Mouse (Mus musculus) frontal cortex, adult 2 months (tissue): ENCODE measurements at regions not wholly inside any gene's neighbourhood (a gene's known extent, or its start where the extent isn't known, plus 50 kb on each side); places are given as distances from the start of the nearest gene placed in this dataset.

Experiments used
- DNase-seq, 2 experiments: peaks; one replicate each; pipeline ENCODE4 v3.0.0; 2022; ENCODE audit warnings: low spot score in 1 of 2; ENCODE audit errors: extremely low spot score in 1 of 2

DNA sequence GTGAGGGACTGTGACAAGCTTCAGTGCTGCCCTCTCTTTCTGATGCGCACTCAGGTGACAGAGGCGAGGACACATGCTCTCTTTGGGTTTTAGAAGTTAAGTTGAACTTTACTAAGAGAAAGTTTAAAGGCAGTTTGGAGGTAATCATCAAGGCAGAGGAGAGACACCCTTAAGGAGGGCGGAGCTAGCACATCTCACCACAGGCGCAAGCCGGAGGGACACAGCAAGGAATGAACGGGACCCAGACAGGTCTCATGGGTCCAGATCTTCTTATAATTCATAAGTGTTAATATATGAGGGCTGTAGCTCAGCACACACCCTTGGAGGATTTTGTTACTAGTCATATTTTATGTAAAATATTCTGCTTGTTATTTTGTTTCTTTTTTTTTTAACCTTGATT lies 518.8 kb upstream of the Adgrl2 start:
- DNase-seq, result no peak

DNA sequence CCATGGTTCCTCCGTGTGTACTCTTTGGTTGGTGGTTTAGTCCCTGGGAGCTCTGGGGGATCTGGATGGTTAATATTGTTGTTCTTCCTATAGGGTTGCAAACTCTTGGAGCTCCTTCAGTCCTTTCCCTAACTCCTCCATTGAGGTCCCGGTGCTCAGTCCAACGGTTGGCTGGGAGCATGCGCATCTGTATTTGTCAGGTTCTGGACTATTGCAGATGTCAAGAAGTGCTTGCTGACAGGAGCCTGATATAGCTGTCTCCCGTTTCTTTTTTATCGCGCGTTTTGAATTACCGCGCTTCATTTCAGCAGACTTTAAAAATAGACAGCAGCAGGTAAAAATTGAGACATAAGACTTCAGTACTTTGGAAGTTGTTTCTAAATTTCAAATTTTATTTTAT lies 518.3 kb upstream of the Adgrl2 start:
- no peak for DNase-seq

DNA sequence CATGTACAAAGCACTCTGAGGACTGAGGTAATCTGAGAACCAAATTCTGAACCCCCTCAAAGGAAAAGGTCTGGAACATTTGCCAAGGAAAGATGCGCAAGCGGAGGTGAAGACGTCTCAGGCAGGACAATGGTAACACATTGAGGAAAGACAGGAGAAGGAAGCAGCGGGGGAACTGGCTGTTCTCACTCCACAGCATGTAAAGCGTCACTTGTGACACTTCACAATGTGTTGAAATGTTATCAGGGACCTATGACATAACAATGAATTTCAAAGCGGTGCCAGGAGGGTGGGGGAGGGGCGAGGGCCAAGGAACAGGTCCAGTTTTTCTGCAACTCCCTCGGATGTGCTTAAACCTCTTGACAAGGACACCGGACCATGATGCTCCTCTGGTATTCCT lies 515.3 kb upstream of the Adgrl2 start:
- no peak for DNase-seq

DNA sequence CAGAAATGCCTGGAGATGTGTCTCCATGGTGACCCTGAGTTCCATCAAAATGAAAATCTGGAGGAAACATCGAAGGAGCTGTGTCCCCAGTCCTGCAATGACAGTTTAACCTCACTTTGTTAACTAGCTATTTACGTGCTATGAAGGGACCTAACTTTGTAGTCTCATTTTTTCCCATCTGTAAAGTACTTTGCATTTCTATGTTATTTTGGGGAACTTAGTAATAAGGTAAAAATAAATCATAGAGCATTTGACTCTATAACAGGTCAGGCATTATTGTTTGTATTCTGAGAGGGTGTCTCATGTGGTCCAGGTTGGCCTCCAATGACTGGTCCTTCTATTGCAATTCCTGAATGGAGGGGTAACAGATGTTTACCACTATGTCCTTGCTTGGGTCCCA lies 513.6 kb upstream of the Adgrl2 start:
- no peak for DNase-seq

DNA sequence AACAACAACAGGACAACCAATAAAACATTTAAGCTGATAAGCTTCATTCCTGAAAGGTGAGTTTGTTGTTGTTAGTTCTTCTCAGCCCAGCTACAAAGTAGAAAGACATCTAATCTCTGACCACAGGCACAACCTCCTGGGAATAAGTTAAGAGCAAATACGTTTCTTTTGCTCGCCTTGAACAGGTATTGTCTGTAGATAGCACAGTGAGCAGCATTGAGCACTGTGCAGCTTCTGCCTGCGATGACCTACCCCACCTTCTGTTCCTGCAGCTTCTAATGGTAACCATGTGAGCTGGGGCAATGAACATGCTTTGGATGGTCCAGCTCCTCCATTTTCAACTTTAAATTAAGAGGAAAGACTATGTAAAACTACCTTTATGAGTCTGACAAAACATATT lies 509.8 kb upstream of the Adgrl2 start:
- DNase-seq, result no peak

DNA sequence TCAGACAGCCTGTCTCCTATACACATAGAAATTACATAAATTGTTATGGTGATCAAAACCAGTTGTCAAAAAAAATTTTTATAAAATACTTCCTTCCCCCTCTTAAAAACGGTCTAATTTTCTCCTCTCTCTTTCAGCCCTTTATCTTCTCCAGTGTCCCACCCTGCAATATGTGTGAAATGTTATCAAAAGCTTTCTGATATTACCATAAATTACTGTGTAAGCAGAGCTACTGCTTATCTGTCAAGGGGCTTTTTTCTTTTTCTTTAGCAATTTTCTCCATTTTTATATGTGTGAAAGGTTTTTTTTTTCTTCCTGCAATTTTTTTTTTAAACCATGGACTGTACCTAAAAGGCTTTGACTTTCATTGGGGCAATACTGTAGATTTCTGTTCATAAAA lies 508.4 kb upstream of the Adgrl2 start:
- DNase-seq, result no peak

DNA sequence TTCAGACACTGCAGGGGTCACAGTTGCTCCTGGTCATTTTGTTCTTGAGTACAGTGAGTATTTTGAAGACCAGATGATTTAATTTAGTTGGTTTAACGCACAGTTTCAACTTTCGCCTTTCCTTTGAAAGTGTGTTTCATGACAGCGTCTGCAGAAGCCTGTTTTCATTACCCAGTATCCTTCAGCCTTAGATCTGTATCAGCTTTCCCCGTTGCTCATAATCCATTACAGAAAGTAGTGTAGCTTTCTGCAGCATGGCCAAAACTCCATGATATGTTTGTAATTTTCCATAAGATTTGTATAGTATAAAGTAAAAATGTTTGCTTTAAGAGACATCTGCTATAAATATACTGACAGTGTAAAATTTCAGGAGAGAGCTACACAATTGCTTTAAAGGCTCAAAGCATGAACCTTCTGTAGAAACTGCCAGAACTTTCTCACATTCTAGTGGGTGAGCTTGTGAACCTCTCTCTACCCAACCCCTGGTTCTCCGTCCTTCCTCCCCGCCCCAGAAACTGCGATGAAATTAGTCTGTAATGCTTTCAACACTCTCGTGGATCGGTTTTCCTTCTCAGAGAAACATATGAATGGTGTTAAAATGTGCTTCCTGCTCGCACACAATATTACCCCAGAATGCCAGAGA lies 506.6 kb upstream of the Adgrl2 start:
- DNase-seq, result no peak

DNA sequence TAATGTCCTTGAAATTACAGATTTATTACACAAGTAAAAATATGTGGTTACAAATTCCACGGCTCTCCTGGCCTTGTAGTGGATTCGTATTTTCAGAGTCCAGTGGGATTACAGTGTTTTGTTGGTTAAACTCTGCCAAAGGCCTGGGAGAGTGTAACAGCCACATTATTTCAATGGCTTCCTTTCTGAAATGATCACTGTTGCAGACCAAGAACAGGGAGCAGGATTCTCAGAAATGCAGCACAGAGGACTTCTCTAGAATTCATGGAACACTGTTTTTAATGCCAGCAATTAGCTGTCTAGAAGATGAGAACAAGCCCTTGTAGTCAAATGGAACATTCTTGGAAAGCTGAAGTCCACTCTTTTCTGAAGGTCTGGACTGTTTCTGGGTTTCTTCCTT lies 505.8 kb upstream of the Adgrl2 start:
- DNase-seq, result no peak

DNA sequence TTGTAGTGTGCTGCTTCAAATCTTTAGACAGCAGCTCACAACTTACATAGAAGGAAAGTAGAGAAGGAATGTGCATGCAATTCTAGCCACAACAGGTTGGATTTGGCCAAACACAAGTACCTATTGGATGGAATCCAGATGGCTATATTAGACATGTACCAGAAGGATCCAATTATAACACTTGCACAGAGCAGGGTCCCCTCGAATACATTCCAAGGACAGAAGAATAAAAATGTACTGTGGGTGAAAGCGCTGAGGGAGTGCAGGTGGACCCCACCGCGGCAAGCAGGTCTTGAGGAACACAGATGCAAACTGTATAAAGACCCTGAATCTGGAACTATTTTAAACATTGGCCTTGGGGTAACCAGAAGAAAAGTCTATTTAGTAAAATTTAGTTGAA lies 497.8 kb upstream of the Adgrl2 start:
- DNase-seq, result no peak

DNA sequence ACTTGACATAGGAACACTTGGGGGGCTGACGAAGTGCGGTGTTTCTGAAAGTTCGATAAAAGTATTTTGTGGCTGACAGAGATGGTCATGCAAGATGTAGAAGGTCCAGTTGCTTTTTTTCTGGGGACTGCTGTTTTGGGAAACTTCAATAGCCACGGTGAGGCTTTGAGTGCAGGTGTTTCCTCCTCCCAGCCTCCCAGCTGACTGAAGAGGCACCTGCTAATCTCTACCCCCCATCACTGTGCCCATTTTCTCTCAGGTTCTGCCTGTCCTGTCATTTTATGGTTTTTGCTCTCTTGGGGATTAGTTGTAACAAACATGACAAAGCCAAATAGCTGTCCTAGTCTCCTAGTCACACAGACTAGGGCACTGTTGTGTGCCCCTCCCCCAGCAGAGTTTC lies 495.1 kb upstream of the Adgrl2 start:
- DNase-seq, result no peak

DNA sequence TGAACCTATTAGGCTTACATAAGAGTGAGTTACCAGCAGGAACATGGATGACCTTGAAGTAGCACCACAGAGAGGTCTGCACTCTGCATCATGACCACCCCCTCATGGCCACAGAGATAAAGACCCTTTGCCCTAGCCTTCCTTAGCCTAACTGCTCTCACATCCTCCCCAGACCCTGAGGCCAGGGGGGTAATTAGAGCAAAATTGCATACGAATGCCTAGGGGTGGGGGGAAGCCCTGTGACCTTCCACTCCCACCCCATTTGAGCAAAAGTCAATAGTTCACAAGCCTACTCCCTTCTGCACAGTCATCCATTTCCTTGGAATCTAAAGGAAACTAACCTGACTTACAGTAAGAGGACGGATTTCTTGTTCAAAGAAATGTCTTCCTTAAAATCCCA lies 494.0 kb upstream of the Adgrl2 start:
- no peak for DNase-seq

DNA sequence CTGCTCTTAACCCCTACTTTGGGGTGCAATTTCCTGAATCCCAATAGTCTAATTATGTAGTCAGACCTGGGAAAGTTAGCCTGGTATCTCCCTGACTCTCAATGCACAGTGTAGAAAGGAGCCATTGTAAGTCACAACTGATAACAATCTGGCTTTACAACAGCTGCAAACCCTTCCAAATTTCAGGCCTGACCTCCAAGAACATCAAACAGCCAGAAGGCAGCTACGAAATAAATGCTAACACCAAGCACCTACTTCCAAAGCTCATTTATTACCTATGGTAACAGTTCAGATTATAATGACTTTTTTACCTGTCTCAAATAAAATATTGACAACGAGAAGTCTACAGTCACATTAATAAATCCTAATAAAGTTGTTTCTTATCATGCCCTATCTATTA lies 485.8 kb upstream of the Adgrl2 start:
- DNase-seq, result no peak

DNA sequence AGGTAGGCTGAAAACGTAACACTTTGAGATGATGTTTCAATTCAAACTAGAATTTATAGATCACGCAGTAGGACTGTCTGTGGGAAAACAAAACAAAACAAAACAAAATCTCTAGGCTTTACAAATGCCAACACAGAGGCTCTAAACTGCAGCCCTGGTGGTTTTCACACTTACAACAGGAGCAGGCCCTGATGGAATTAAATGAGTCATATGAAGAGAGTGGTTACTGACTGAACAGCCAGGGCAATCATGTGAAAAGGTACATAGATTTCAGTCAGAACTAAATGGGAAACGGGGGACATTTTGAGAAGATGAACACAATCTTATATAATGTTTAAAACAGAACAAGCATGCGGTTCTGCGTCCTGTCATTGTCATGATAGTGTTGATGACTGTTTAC lies 476.6 kb upstream of the Adgrl2 start:
- no peak for DNase-seq

DNA sequence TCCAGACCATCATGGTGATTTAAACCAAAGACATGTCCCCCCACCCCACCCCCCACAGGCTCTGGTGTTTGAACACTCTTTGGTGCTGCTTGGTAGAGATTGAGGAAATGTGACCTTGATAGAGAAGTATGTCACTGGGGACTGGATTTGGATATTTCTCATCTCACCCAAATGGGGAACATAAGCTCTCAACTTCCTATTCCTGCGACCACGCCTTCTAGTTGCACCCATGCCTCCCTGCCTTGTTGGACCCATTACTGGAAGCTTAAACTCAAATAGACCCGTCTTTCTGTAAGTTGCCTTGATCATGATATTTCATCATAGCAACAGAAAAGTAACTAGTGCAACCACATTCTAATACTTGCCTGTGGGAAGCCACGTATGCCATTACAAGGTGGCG lies 474.2 kb upstream of the Adgrl2 start:
- no peak for DNase-seq

DNA sequence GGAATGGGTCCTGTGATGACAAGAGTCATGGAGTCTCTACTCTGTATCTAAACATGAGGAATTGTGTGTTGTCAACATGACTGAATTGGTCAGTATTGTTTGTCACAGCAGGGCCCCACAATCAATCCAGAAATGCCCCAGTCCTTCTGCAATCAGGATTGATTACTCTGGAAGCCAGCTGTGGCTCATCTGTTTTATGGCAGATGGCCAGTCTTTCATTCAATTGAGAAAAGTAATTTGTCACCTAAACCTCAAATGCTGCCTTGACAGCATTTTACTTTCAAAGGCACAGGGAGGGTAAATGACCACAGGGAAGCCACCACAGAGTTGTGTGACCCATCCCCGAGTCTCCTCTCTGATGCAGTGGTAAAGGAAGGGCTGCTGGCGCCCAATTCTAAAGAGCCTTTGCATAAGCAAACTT lies 471.8 kb upstream of the Adgrl2 start:
- no peak for DNase-seq

DNA sequence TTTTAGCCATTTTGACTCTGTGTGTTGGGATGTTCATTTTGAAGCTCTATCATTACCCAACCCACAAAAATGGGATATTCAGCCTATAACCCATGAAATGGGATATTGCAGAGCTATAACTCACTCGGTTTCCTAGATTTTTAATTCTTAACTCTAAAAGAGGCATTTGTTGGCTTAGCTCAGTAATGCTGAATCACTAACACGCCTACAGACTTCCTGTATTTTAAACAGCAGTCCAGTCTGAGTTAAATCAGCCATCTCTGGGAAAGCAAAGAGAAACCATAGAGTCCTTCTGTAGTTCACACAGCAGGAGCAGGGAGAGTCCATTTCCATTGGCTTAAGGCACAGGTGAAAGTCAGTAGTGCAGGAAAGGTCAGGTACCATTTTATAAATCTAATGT lies 471.3 kb upstream of the Adgrl2 start:
- peak in 1 of 2 experiments; percentile 53 for DNase-seq

DNA sequence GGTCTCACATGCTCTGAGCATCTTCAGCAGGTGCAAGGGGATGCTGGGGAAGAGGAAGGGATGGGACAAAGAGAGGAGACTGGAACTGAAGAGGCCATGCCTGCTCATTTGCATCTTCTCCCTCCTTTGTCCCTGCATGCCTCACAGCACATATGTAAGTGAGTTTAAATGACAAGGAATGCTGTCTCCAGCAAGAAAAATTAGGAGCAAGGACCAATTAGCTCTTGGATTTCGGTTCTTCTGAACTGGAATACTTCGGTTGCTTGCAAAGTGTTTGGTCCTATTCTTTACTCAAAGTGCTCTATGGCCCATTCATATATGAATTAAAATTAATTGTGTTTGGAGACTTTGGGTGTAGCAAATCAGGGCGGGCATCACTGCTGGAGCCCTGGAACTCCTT lies 459.0 kb upstream of the Adgrl2 start:
- DNase-seq, result no peak

DNA sequence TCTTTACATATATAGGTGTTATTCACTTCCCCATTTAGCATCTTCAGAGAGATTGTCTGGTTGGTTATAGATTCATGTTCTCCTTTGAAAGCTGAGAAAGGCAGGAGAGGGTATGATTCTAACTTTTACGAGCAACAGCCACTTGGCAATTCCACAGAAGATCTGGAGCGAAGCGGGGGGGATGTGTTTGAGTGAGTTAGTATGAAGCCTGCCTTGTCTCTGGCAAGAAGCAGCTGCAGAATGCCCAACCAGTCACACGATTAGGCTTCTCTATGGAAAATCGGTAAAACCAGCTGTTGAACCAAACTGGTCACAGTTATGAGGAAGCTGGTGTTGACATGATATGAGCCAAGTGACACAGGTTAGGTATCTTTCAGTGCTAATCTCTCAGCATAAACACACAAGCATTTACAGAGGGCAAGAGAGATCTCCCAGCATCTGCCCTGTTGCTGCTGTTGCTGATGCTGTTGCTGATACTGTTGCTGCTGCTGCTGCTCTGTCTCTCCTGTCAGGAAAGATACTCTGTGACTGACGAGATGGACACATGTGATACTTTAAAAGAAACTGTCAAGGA lies 455.7 kb upstream of the Adgrl2 start:
- no peak for DNase-seq

DNA sequence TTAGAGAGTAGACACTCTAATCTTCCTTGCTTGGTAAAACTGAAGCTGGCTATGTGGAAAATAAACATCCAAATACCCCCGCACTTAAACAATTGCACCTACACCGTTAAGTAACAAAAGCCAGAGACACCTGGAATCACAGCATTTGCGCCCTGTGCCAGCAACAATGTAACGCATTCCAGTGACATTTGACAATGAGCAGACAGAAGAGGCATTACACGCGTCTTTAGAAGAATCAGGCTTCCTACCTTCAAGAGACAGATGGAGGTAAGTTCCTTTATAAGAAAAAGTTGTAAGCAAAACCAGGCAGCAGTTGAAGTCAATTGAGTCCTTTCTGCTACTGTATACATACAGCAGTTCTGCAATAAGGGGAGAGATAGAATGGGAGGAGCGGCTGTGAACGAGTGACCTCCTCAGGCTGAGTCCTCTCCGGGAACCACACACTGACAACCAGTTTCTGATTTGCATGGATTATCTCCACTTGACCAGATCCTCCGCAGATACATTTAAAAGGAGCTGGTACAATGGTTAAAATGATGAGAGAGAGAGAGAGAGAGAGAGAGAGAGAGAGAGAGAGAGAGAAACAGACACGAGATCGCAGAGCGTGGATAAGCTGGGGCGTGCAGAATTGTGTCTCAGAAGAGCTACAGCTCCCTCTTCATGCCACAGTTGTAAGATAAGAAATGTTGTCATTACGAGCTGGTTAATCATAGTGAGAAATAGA lies 454.7 kb upstream of the Adgrl2 start:
- DNase-seq, result peak in 1 of 2 experiments; percentile 70

DNA sequence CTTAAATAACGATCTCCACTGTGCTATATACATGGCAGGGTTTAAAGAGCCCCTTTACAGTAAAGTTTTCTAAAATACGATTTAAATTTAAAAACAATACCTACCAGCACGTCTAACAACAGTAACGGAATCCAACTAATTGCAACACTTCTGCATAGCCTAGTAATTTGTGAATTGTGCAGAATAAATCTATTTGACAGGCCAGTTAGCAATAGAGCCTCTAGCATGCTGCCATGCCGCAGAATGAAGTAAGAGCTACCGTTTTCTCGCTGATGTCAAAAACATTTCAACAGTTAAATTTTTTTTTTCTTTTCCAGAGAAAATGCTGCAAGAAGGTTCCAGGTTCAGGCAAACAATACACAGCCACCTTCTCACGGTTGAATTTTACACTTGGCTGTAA lies 454.0 kb upstream of the Adgrl2 start:
- DNase-seq, result no peak

DNA sequence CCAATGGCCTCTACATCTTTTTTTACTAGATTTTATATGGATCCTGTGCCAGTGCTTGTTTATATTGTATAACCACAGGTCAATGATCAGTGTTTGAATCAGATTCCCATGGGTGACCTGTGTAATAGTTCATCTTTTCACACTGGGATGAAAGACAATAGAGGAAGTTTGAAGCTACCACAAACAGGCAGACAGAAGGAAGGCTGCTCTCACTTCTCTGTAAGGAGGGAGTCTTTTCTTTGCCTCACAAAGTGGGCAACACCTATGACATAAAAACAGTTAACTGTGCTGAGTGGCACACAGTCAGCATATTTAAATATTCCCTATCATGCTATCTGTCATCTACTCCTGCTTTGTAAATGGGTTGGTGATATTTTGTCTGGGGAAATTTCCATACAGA lies 450.9 kb upstream of the Adgrl2 start:
- DNase-seq, result no peak

DNA sequence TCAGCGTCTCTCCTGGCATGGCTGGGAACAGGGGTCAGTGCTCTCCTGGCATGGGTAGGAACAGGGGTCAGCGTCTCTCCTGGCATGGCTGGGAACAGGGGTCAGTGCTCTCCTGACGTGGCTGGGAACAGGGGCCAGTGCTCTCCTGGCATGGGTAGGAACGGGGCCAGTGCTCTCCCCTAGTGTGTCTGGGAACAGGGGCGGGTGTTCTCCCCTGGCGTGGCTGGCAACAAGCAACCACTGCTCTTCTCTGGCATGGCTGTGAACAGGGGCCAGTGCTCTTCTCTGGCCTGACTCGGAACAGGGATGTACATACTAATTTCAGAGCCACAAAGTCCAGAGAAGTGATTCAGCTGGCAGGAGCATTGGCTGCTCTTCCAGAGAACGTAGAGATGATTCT lies 447.4 kb upstream of the Adgrl2 start:
- no peak for DNase-seq
